Mouse (Mus musculus): Measurements from ENCODE around the gene Rhof.

GRCm38 (mm10) chr5:123137910-123138229 is 5.4 kb upstream of the Rhof start:
- TF ChIP-seq CHD2 (IDR thresholded peaks at IDR 0.05; ENCODE audit: low read depth, low read length), result no peak
- TF ChIP-seq ZNF384 (IDR thresholded peaks at IDR 0.05; ENCODE audit: low read depth, low read length), result no peak
